Mouse (Mus musculus): ENCODE results near the gene Rab21.
A peak's percentile ranks its signal among the peaks of the same experiment; 100 is the strongest.

Gene Rab21

GRCm38 (mm10) chr10:115288856-115289255 lies 26.5 kb downstream of the Rab21 start:
- DNase-seq (ENCODE audit: extremely low read depth, low read depth, low spot score): no peak

- DNase-seq (ENCODE audit: extremely low read depth, low read depth, low spot score): no peak
Measured at GRCm38 (mm10) chr10:115284170-115284569, 31.2 kb downstream of the Rab21 start.

GRCm38 (mm10) chr10:115281381-115281780 lies 34.0 kb downstream of the Rab21 start:
- DNase-seq (ENCODE audit: extremely low read depth, low read depth, low spot score): no peak

- no peak for DNase-seq (ENCODE audit: extremely low read depth, low read depth, low spot score)
Measured at GRCm38 (mm10) chr10:115271649-115272048, 43.7 kb downstream of the Rab21 start.

- no peak for DNase-seq (ENCODE audit: extremely low read depth, low read depth, low spot score)
Measured at GRCm38 (mm10) chr10:115270612-115271390, 44.6 kb downstream of the Rab21 start.

- DNase-seq (ENCODE audit: extremely low read depth, low read depth, low spot score): no peak
Measured at GRCm38 (mm10) chr10:115262926-115263562, 52.4 kb downstream of the Rab21 start.

- no peak for DNase-seq (ENCODE audit: extremely low read depth, low read depth, low spot score)
Measured at GRCm38 (mm10) chr10:115262261-115262660, 53.1 kb downstream of the Rab21 start.

- no peak for DNase-seq (ENCODE audit: extremely low read depth, low read depth, low spot score)
Measured at GRCm38 (mm10) chr10:115261428-115261827, 54.0 kb downstream of the Rab21 start.

GRCm38 (mm10) chr10:115256162-115256561 lies 59.2 kb downstream of the Rab21 start:
- DNase-seq (ENCODE audit: extremely low read depth, low read depth, low spot score): no peak

GRCm38 (mm10) chr10:115253521-115253920 lies 61.9 kb downstream of the Rab21 start:
- no peak for DNase-seq (ENCODE audit: extremely low read depth, low read depth, low spot score)

GRCm38 (mm10) chr10:115252321-115252757 lies 63.1 kb downstream of the Rab21 start:
- peak; percentile 25 for DNase-seq (ENCODE audit: extremely low read depth, low read depth, low spot score)

GRCm38 (mm10) chr10:115251088-115251934 lies 64.1 kb downstream of the Rab21 start, which contains the start of gene Tbc1d15:
Gene Tbc1d15 (minus strand): TSS chr10:115251467.
- DNase-seq (ENCODE audit: extremely low read depth, low read depth, low spot score): peak; percentile 64

GRCm38 (mm10) chr10:115250235-115251087 lies 64.9 kb downstream of the Rab21 start:
- peak; percentile 14 for DNase-seq (ENCODE audit: extremely low read depth, low read depth, low spot score)

- DNase-seq (ENCODE audit: extremely low read depth, low read depth, low spot score): no peak
Measured at GRCm38 (mm10) chr10:115248041-115248440, 67.4 kb downstream of the Rab21 start.

GRCm38 (mm10) chr10:115245488-115245887 lies 69.9 kb downstream of the Rab21 start:
- DNase-seq (ENCODE audit: extremely low read depth, low read depth, low spot score): no peak

- no peak for DNase-seq (ENCODE audit: extremely low read depth, low read depth, low spot score)
Measured at GRCm38 (mm10) chr10:115241082-115241595, 74.3 kb downstream of the Rab21 start.

- DNase-seq (ENCODE audit: extremely low read depth, low read depth, low spot score): no peak
Measured at GRCm38 (mm10) chr10:115237931-115238330, 77.5 kb downstream of the Rab21 start.
